Mouse (Mus musculus): ENCODE results near the gene Emc10. TPM values are rescaled to one million over a fixed set of nuclear protein-coding genes. Genes with fewer than 3 reads are reported as not detected.
A peak's percentile ranks its signal among the peaks of the same experiment; 100 is the strongest.

Gene Emc10
- polyA plus RNA-seq, 1 experiment from 2014 or later, result 129 TPM

DNA sequence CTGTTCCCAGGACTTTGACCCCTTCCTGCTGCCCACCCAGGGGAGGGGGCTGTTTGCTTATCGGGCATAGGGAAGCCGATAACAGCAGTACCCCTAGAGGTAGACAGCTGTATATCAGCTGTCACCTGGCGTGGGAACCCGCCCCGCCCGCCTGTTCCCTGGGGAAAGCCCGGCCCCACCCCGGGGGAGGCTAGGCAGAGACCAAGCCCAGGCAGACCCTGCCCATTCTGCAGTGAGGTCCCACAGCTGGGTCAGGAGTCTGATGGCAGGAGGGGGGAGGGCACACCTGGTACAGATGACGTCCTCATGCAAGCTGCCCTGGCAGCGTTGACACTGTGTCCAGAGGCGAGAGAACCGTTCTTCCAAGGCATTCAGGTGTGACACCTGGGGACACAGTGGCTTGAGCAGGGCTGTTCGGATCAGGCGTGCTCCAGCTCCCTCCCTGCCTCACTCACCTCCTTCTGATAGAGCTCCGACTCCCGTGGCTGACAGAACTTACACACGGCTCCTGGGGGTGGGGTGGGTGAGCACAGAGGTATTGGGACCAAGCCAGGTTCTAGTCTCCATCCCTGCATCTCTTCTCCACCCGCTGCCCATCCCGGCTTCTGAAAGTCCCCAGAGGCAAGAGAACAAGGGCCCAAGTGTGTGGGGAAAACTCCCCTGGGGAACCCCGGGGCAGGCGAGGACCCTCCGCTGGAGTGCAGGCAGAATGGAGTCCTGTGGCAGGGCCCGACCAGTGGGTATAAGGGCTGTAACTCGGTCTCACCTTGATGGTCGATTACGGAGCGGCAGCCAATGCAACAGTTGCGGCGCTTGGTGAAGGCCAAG is 36.8 kb upstream of the Emc10 start:
- Histone ChIP-seq H3K9me3 (no peaks in the 10 kb centered on the region), H3K27me3 (peaks cover 16% of the 10 kb centered on the region), H3K27ac (no peak overlapping the region), H3K9ac (replicated peaks) (no peak overlapping the region), H3K4me3 (replicated peaks) (no peak overlapping the region), H3K4me1 (replicated peaks) (peaks cover under 1% of the 10 kb centered on the region; the same call in 1 of the 2 replicates), H3K4me2 (replicated peaks) (no peak overlapping the region), H3K36me3 (peaks cover 56% of the 10 kb centered on the region)
- 89% methylated on average over 29 of the region's 29 CpGs for WGBS
- ATAC-seq, result no peak

DNA sequence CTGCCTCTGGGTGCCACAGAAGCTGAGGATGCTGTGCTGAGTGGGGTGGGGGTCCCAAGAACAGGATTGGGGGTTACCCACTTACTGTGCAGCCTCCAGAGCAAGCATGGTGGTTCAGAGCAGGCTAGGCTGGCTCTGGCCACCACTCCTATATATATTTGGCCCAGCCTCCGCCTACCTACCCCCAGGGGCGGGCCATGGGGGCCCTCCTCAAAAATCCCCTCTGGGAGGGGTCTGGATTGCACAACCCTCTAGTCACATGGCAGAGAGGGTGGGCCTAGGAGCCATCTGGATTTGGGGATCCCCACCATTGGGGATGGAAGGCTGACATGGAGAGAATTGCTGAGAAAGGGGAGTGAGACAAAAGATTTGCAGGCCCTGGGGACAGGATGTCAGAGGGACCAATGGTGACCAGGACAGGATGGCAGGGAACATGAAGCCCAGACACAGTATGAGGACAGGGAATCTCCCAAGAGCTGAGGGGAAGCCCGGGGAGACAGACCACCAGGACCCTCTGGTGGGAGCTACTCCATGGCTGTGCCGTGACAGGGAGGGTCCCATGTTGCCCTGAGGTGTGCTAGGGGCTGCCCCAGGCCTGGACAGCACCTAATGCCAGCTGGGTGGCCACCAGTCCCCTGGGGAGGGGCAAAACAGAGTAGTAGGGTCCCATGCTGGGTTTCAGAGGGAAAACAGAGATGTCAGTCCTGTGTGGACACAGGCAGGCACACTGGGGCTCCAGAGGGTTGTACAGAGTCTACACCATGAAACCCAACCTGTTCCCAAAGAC is 35.8 kb upstream of the Emc10 start, which contains the start of gene Spib:
Spib (minus strand) TSS at position 126 of the 787 bp plus-strand sequence.
- H3K27ac ChIP-seq, result no peak within 1 kb of the TSS
- no peak within 1 kb of the TSS for H3K4me3 ChIP-seq (replicated peaks)
- peaks cover 22% of the 10 kb centered on the region for H3K27me3 ChIP-seq
- no peaks in the 10 kb centered on the region for H3K9me3 ChIP-seq
- peaks cover 46% of the 10 kb centered on the region for H3K36me3 ChIP-seq
- ATAC-seq, result no peak
- H3K9ac ChIP-seq (replicated peaks), result no peak within 1 kb of the TSS
- H3K4me2 ChIP-seq (replicated peaks), result no peak within 1 kb of the TSS
- peaks cover 6% of the 10 kb centered on the region for H3K4me1 ChIP-seq (replicated peaks)
- WGBS, result 91% methylated on average over 4 of the region's 4 CpGs

DNA sequence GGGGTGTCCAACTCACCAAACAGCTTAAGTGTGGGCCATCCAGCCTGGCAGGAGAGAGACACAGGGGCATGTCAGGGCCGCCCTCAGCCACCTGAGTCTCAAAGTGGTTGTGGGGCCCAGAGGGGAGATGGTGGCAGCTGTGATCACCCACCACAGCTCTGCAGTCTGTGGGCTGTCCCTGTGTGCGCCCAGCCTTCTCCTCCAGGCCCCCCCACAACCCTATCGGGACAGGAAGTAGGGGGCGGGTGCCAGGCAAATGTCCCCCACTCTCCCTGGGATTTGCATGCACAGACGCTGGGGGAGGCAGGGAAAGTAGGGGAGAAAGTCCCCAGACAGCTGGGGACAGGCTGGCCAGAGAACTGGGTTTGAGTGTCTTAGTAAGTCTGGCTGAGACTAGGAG is 34.9 kb upstream of the Emc10 start:
- no peak for ATAC-seq
- Histone ChIP-seq H3K27me3 (peaks cover 30% of the 10 kb centered on the region), H3K36me3 (peaks cover 38% of the 10 kb centered on the region), H3K4me2 (replicated peaks) (no peak overlapping the region), H3K4me1 (replicated peaks) (peaks cover 6% of the 10 kb centered on the region), H3K27ac (no peak overlapping the region), H3K9me3 (no peaks in the 10 kb centered on the region), H3K4me3 (replicated peaks) (no peak overlapping the region), H3K9ac (replicated peaks) (no peak overlapping the region)
- 66% methylated on average over 5 of the region's 5 CpGs for WGBS

DNA sequence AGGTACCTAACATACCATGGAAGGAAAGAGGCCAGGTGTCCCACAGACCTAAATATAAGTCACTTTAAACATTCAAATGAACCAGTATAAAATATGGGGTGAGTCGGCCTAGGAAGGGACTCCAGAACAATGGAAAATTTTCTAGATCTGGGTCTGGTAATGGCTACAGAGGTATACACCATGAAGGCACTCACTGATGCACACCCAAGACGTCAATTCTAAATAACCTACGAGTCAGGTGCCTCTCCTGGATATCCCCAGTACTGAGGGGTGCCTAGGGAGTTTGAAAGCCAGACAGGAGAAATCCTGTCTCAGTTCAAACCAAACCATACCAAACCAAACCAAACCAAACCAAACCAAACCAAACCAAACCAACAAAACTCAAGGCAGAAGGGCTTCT is 34.2 kb upstream of the Emc10 start:
- WGBS, result 77% methylated on average over 3 of the region's 3 CpGs
- Histone ChIP-seq H3K27ac (no peak overlapping the region), H3K9ac (replicated peaks) (no peak overlapping the region), H3K27me3 (peaks cover 37% of the 10 kb centered on the region), H3K36me3 (peaks cover 32% of the 10 kb centered on the region), H3K9me3 (no peaks in the 10 kb centered on the region), H3K4me2 (replicated peaks) (no peak overlapping the region), H3K4me3 (replicated peaks) (no peak overlapping the region), H3K4me1 (replicated peaks) (peaks cover 6% of the 10 kb centered on the region)
- no peak for ATAC-seq

DNA sequence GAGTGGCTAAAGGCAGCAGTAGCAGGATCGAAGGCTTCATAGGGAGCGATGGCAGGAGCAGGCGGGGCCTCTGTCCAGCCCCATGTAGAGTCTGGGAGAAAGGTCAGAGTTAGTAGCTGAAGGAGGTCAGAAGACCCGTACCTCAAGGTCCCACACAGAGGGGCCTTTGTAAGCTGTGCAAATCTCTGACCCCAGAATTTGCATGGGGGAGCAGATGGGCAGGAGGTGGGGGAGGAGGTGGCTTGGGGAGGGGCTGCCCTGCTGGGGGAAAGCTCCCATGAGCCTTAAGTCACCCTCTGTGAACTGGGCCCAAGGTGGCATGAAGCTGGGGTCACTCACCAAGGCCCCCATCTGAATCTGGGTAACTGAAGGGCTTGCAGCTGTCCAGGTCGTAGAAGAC is 33.2 kb upstream of the Emc10 start:
- no peak overlapping the region for H3K27ac ChIP-seq
- no peak overlapping the region for H3K4me2 ChIP-seq (replicated peaks)
- H3K4me1 ChIP-seq (replicated peaks), result peaks cover 8% of the 10 kb centered on the region
- H3K36me3 ChIP-seq, result peaks cover 24% of the 10 kb centered on the region
- WGBS, result 71% methylated on average over 5 of the region's 5 CpGs
- no peak overlapping the region for H3K4me3 ChIP-seq (replicated peaks)
- ATAC-seq, result no peak
- no peak overlapping the region for H3K9ac ChIP-seq (replicated peaks)
- H3K9me3 ChIP-seq, result no peaks in the 10 kb centered on the region
- H3K27me3 ChIP-seq, result peaks cover 47% of the 10 kb centered on the region

DNA sequence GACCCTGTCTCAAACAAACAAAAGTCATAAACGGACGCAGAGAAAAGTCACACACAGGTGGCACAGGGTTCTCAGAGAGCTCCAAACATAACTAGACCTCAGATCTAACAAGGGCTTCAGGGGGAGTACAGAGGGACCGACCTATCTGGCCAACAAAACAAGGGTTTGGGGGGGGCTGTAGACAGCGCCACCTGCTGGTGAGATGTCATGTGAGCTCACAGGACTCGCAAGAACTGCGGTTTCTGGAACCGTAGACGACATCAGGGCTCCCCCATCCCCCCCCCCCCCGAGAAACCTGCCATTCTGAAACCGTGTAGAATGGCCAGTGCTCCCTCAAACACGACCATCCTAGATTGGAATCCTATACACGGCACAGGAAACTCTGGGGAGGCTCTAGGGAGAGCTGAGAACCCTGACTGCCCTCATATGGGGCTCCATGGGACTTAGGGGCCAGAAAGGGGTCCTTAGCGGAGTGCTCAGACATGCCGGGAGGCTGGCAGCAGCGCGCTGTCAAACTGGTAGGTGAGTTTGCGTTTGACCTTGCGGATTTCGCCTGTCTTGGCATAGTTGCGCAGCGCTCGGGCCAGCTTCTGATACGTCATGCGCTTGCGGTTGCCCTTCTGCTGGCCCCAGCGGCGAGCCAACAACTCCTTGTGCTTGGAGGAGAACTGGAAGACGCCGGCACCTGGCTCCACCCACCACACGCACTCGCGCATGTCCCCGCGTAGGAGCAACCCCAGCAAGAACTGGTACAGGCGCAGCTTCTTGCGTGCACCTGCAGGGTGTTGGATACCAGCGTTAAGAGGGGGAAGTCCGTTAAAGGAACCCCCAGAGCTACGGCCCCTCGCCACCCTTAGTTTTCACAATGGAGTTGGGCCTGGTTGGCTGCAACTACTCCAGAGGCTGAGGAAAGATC is 31.4 kb upstream of the Emc10 start:
- no peaks in the 10 kb centered on the region for H3K9me3 ChIP-seq
- peak overlapping the region; percentile 36 for H3K4me3 ChIP-seq (replicated peaks)
- H3K27me3 ChIP-seq, result peaks cover 64% of the 10 kb centered on the region
- 4% methylated on average over 40 of the region's 40 CpGs for WGBS
- H3K9ac ChIP-seq (replicated peaks), result peak overlapping the region; percentile 45
- ATAC-seq, result 0 out of 2 replicates have a peak, but pooled peaks have one; percentile 35
- H3K27ac ChIP-seq, result no peak overlapping the region
- H3K4me2 ChIP-seq (replicated peaks), result peak overlapping the region; percentile 64
- 0 out of 2 replicates have a peak, but pooled peaks cover 6% of the 10 kb centered on the region for H3K36me3 ChIP-seq
- peaks cover 9% of the 10 kb centered on the region for H3K4me1 ChIP-seq (replicated peaks)

DNA sequence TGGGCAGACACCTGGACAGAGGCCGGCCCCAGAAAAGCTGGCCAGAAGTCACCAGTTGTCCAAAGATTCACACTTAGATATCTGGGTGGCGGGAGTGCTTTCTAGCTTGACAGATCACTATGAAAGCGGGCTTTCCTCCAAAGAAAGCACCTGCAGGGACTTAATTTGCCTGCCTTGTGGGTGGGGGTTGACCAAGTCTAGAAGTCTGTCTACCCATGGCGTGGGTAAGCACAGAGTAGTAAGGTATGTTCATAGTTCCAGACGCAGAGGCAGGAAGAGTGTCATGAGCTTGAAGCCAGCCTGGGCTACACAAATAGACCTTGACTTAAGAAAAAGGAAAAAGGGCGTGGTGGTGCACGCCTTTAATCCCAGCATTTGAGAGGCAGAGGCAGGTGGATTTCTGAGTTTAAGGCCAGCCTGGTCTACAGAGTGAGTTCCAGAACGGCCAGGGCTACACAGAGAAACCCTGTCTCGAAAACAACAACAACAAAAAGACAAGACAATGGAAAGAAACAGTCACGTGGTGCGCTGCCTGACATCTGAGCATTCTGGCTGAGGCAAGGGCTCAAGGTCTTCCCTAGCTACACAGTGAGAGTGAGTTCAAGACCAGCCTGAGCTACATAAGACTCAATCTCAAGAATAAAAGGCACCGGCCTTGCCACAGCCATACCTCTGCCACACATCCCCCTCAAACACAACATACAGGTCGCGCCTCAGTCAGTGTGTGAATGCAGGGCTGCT is 30.3 kb upstream of the Emc10 start:
- no peaks in the 10 kb centered on the region for H3K36me3 ChIP-seq
- no peaks in the 10 kb centered on the region for H3K9me3 ChIP-seq
- WGBS, result 88% methylated on average over 14 of the region's 14 CpGs
- peaks cover 10% of the 10 kb centered on the region for H3K4me1 ChIP-seq (replicated peaks)
- H3K4me3 ChIP-seq (replicated peaks), result no peak overlapping the region
- no peak overlapping the region for H3K4me2 ChIP-seq (replicated peaks)
- no peak for ATAC-seq
- H3K27ac ChIP-seq, result no peak overlapping the region
- H3K9ac ChIP-seq (replicated peaks), result no peak overlapping the region
- peaks cover 76% of the 10 kb centered on the region for H3K27me3 ChIP-seq

DNA sequence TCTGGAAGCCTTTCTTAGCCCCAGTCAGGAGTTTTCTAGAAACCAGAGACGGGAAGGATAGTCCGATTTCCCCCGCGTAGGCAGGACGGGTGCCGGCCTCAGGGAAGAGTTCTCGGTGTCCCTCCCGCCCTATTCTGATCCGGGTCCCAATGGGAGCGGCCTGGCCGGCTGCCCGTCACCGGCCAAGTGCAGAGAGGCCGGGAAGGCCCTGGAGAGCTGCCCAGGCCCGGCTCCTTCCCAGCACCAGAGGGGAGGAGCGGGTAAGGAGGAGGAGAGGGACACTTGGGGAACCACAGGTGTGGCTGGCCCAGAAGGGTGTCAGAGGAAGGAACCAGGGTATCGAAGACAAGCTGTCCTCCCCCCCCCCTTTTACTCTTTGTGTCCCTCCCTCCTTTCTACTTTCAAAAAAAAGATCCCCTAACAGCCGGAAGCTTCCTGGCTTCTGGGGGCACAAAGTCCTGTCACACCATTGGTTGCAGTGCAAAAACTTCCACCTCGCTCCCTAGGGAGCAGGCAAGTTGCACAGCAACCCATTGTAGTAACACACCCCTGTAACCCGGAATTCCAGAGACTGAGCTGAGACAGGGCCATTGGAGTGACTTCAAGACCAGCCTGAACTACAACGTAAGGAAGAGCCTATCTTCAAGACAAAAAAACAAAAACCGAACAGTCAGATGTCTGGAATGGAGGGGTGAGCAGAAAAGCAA is 28.9 kb upstream of the Emc10 start:
- Histone ChIP-seq H3K36me3 (no peaks in the 10 kb centered on the region), H3K27ac (no peak overlapping the region), H3K4me1 (replicated peaks) (peaks cover 12% of the 10 kb centered on the region), H3K4me3 (replicated peaks) (no peak overlapping the region), H3K9me3 (no peaks in the 10 kb centered on the region), H3K9ac (replicated peaks) (peak overlapping the region; percentile 32; the same call in 1 of the 2 replicates), H3K27me3 (peaks cover 81% of the 10 kb centered on the region), H3K4me2 (replicated peaks) (no peak overlapping the region)
- ATAC-seq, result no peak
- 15% methylated on average over 22 of the region's 22 CpGs for WGBS

DNA sequence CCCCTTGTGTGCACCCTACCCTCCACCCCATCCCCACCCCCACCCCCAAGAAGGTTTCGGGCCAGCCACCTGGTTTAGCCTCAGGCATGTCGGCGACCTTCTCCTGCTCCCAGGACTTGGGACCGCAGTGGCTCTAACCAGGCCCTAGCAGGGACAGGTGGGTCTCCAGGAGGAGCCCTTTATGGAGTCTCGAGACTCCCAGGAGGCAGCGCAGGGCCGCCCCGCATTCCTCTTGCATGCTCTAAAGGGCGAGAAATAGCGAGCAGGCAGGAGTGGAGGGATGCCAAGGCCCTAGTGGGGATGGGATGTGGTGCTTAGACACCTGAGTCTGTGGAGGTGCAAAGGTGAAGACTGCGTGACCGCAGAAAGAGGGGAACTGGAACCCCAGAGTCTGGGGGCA is 28.2 kb upstream of the Emc10 start, which contains the start of gene Mybpc2:
Mybpc2 (minus strand) TSS at position 155 of the 400 bp plus-strand sequence.
- Histone ChIP-seq H3K9ac (replicated peaks) (peak within 1 kb of the TSS; percentile 32; the same call in 1 of the 2 replicates), H3K27ac (no peak within 1 kb of the TSS), H3K9me3 (no peaks in the 10 kb centered on the region), H3K27me3 (peaks cover 78% of the 10 kb centered on the region), H3K4me1 (replicated peaks) (peaks cover 12% of the 10 kb centered on the region), H3K4me2 (replicated peaks) (no peak within 1 kb of the TSS), H3K4me3 (replicated peaks) (no peak within 1 kb of the TSS), H3K36me3 (no peaks in the 10 kb centered on the region)
- ATAC-seq, result no peak
- WGBS, result 39% methylated on average over 12 of the region's 12 CpGs

DNA sequence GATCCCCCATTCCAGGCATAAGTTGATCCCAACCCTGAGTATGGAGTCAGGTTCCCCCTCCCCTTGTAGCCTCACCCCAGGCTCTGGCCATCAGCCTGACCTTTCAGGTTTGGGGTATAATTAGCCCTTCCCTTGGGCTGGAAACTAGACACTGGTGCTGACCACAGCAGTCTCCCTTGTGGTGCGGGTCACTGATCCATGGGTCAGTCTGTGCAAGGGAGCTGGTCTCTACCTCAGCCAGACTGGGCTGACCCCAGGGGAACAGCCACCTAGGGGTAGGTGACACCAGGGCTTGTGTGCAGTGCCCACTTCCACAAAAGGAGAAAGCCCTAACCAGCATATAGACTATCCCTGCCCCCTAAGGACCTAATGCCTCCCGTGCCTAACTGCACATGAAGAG is 26.7 kb upstream of the Emc10 start:
- Histone ChIP-seq H3K4me1 (replicated peaks) (peaks cover 11% of the 10 kb centered on the region), H3K4me3 (replicated peaks) (no peak overlapping the region), H3K4me2 (replicated peaks) (no peak overlapping the region), H3K36me3 (no peaks in the 10 kb centered on the region), H3K9ac (replicated peaks) (no peak overlapping the region), H3K27ac (no peak overlapping the region), H3K27me3 (peaks cover 64% of the 10 kb centered on the region), H3K9me3 (no peaks in the 10 kb centered on the region)
- WGBS, result 74% methylated on average over 2 of the region's 2 CpGs
- ATAC-seq, result no peak

All from midbrain, embryonic 13.5 days (tissue).